Mouse (Mus musculus) bone marrow, adult 2 months (tissue): ENCODE results near the gene Ntn5. TPM values are rescaled to one million over a fixed set of nuclear protein-coding genes. Genes with fewer than 3 reads are reported as not detected.
A peak's percentile ranks its signal among the peaks of the same experiment; 100 is the strongest.

Source experiments
- H3K27ac ChIP-seq: fragments of 200-500 bp; 2 replicates; pipeline ENCODE4 v1.5.1; 2012; ENCODE audit warnings: low read depth, mild to moderate bottlenecking, control low read depth, inconsistent platforms, low read length; ENCODE audit not compliant: control insufficient read depth, poor library complexity, insufficient read depth
- H3K4me1 ChIP-seq: fragments of 200-500 bp; 2 replicates; pipeline ENCODE4 v1.6.1; 2011; ENCODE audit warnings: low read length; ENCODE audit not compliant: control insufficient read depth, insufficient read depth
- H3K4me3 ChIP-seq: fragments of 200-500 bp; replicated peaks from 2 replicates; pipeline ENCODE3; 2011; ENCODE audit warnings: mild to moderate bottlenecking, low read depth, low read length, control low read depth; ENCODE audit not compliant: control insufficient read depth
- CTCF ChIP-seq: fragments of 200-500 bp; IDR thresholded peaks from 2 replicates; pipeline ENCODE4 v1.5.1; 2011; ENCODE audit warnings: low read length, control low read depth; ENCODE audit not compliant: control insufficient read depth, insufficient read depth
- POLR2A ChIP-seq: fragments of 200-500 bp; IDR thresholded peaks from 2 replicates; pipeline ENCODE4 v1.6.1; 2011; ENCODE audit warnings: low read depth, mild to moderate bottlenecking, control low read depth, low read length, borderline replicate concordance; ENCODE audit not compliant: control insufficient read depth
- WGBS: fragments of 180-500 bp; shearing (Covaris S2); methylation state at CpG from one replicate; pipeline ENCODE4 v1.1.7; 2018; 5-methylcytosine and 5-hydroxymethylcytosine counted together
- polyA plus RNA-seq: library from polyadenylated mRNA; stranded (reverse); fragments of >200 nt; gene quantifications from 2 replicates; pipeline ENCODE4 v1.2.4, GENCODE M21; 2011; ENCODE audit warnings: low replicate concordance; ENCODE audit not compliant: missing spikeins, insufficient read depth, insufficient read length

The Ntn5 gene
- not detected in 2 replicates for polyA plus RNA-seq

GRCm38 (mm10) chr7:45683396-45684050 is at the start of gene Ntn5:
Ntn5 (plus strand) TSS chr7:45684022.
- peaks cover 4% of the 10 kb centered on the region; the same call in 1 of the 2 replicates for H3K4me1 ChIP-seq
- WGBS = 83% methylated on average over 7 of the region's 7 CpGs
- TF ChIP-seq POLR2A = no peak
- no peak for TF ChIP-seq CTCF
- no peak within 1 kb of the TSS for H3K4me3 ChIP-seq
- H3K27ac ChIP-seq = no peak within 1 kb of the TSS

- 44% methylated on average over 11 of the region's 11 CpGs for WGBS
- no peak overlapping the region for H3K4me3 ChIP-seq
- peaks cover 2% of the 10 kb centered on the region; the same call in 1 of the 2 replicates for H3K4me1 ChIP-seq
- H3K27ac ChIP-seq = peak overlapping the region; percentile 83
- TF ChIP-seq CTCF (no peak), POLR2A (no peak)
Measured at GRCm38 (mm10) chr7:45634946-45635681, 48.7 kb upstream of the Ntn5 start.

GRCm38 (mm10) chr7:45635711-45636688 is 47.8 kb upstream of the Ntn5 start:
- Histone ChIP-seq H3K4me1 (peaks cover 2% of the 10 kb centered on the region; the same call in 1 of the 2 replicates), H3K27ac (peak overlapping the region; percentile 45), H3K4me3 (no peak overlapping the region)
- TF ChIP-seq POLR2A (no peak), CTCF (no peak)
- 51% methylated on average over 15 of the region's 15 CpGs for WGBS

DNA sequence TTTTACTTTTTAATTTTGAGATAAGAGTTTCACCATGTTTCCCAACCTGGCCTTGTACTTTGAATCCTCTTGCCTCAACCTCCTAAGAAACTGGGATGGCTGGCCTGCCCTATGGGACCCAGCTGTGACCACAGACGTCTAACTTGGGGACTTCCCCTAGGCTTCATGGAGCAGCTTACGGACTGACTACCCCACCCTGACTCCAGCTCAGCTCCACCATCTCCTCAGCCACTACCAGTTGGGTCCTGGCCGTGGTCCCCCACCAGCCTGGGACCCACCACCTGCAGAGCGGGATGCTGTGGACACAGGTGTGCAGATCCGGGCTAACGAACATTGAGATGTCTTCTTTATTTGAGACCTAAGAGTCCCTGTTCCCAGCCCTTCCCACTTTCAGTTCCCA is 46.1 kb upstream of the Ntn5 start:
- Histone ChIP-seq H3K27ac (no peak overlapping the region), H3K4me1 (peaks cover 4% of the 10 kb centered on the region; the same call in 1 of the 2 replicates), H3K4me3 (no peak overlapping the region)
- WGBS = 78% methylated on average over 6 of the region's 6 CpGs
- TF ChIP-seq POLR2A (no peak), CTCF (no peak)

DNA sequence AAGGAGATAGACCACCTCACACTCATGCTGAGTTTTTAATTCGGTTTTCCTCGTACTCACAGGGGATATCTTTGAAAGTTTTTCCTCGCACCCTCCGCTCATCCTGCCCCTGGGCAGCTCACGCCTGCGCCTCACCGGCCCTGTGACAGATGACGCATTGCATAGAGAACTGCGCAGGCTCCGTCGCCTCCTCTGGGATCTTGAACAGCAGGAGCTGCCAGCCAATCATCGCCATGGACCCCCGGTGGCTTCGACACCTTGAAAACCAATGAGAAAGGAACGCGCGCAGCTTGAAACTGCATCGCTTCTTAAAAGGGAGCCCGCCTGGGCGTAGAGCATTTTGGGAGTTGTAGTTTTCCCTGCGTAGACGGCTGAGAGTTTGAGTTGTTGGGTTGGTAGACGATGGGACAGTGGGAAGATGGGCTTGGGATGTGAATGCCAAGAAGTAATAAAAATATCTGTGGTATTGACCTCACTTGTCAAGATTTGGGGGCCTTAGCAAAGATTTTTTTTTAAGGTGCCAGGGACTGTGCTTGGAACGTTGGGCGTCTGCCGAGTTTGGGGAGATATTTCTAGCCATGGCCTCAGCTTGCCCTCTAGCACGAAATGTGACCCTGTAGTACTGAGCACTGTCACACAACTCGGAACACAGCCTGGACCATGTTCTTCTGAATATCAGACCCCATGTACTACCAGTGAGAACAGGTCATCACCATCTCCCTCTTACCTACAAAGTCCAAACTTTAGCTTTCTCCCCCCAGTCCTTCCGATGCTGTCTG is 45.0 kb upstream of the Ntn5 start:
- Histone ChIP-seq H3K27ac (no peak overlapping the region), H3K4me3 (no peak overlapping the region), H3K4me1 (peaks cover 4% of the 10 kb centered on the region; the same call in 1 of the 2 replicates)
- WGBS = 86% methylated on average over 29 of the region's 29 CpGs
- TF ChIP-seq POLR2A (no peak), CTCF (no peak)

- Histone ChIP-seq H3K27ac (no peak within 1 kb of the TSS), H3K4me3 (no peak within 1 kb of the TSS), H3K4me1 (peaks cover 4% of the 10 kb centered on the region; the same call in 1 of the 2 replicates)
- WGBS = 84% methylated on average over 19 of the region's 19 CpGs
- no peak for TF ChIP-seq POLR2A
- TF ChIP-seq CTCF = no peak
Measured at GRCm38 (mm10) chr7:45639561-45640027, 44.2 kb upstream of the Ntn5 start, which contains the start of gene Mamstr. Mamstr (plus strand) TSS chr7:45639977.
